Mouse (Mus musculus) limb, embryonic 13.5 days (tissue): ENCODE measurements at regions not wholly inside any gene's neighbourhood (a gene's known extent, or its start where the extent isn't known, plus 50 kb on each side); places are given as distances from the start of the nearest gene placed in this dataset.
"Not testable (repeated sequence)": the region's sequence is repeated elsewhere in the genome, so short reads cannot be mapped to it uniquely, and the experiment has no call there.

Source experiments
- ATAC-seq: fragments of 200-750 bp; cut with Nextera tagmentation; 2 replicates; pipeline ENCODE4 v1.8.0; 2017; ENCODE audit warnings: low read depth, moderate number of reproducible peaks, moderate TSS enrichment; ENCODE audit not compliant: low FRiP score
- H3K27ac ChIP-seq: fragments of 300-500 bp; sonication (generic); 2 replicates; pipeline ENCODE4 v1.5.1; 2015; ENCODE audit warnings: inconsistent platforms, mild to moderate bottlenecking, moderate library complexity
- H3K27me3 ChIP-seq: fragments of 300-500 bp; sonication (generic); 2 replicates; pipeline ENCODE4 v1.6.1; 2015; ENCODE audit warnings: mild to moderate bottlenecking, inconsistent platforms
- H3K36me3 ChIP-seq: fragments of 300-500 bp; sonication (generic); 2 replicates; pipeline ENCODE4 v1.6.1; 2015; ENCODE audit warnings: inconsistent platforms, mild to moderate bottlenecking, moderate library complexity
- H3K4me1 ChIP-seq: fragments of 300-500 bp; sonication (generic); 2 replicates; pipeline ENCODE4 v1.6.1; 2015; ENCODE audit warnings: inconsistent platforms
- H3K4me2 ChIP-seq: fragments of 300-500 bp; sonication (generic); replicated peaks from 2 replicates; pipeline ENCODE4 v1.6.1; 2015; ENCODE audit warnings: inconsistent platforms, mild to moderate bottlenecking, moderate library complexity
- H3K4me3 ChIP-seq: fragments of 300-500 bp; sonication (generic); 2 replicates; pipeline ENCODE4 v1.5.1; 2015; ENCODE audit warnings: moderate library complexity, mild to moderate bottlenecking, inconsistent platforms
- H3K9ac ChIP-seq: fragments of 300-500 bp; sonication (generic); 2 replicates; pipeline ENCODE4 v1.6.1; 2015; ENCODE audit warnings: mild to moderate bottlenecking, inconsistent platforms
- H3K9me3 ChIP-seq: fragments of 300-500 bp; sonication (generic); 2 replicates; pipeline ENCODE4 v1.6.1; 2016; ENCODE audit warnings: inconsistent platforms
- WGBS: fragments of 180-500 bp; shearing (Covaris S2); methylation state at CpG from one replicate; pipeline ENCODE4 v1.1.7; 2015; 5-methylcytosine and 5-hydroxymethylcytosine counted together

- Histone ChIP-seq H3K9me3 (no peaks in the 10 kb centered on the region), H3K36me3 (no peaks in the 10 kb centered on the region), H3K9ac (no peak overlapping the region), H3K4me1 (peaks cover 4% of the 10 kb centered on the region; the same call in 1 of the 2 replicates), H3K27me3 (no peaks in the 10 kb centered on the region), H3K4me3 (no peak overlapping the region), H3K4me2 (no peak overlapping the region), H3K27ac (no peak overlapping the region)
- 68% methylated on average over 2 of the region's 2 CpGs for WGBS
- no peak for ATAC-seq
Measured at GRCm38 (mm10) chr10:11729536-11729935, 386.3 kb downstream of the Epm2a start.

GRCm38 (mm10) chr10:11739574-11740368 is 396.6 kb downstream of the Epm2a start:
- H3K9me3 ChIP-seq: no peaks in the 10 kb centered on the region
- WGBS: 36% methylated on average over 5 of the region's 5 CpGs

GRCm38 (mm10) chr10:11745587-11745986 is 402.4 kb downstream of the Epm2a start:
- ATAC-seq: no peak
- Histone ChIP-seq H3K4me3 (no peak overlapping the region), H3K27ac (no peak overlapping the region), H3K36me3 (no peaks in the 10 kb centered on the region), H3K9ac (no peak overlapping the region), H3K4me2 (no peak overlapping the region), H3K9me3 (no peaks in the 10 kb centered on the region), H3K4me1 (no peaks in the 10 kb centered on the region), H3K27me3 (no peaks in the 10 kb centered on the region)
- WGBS: 81% methylated on average over 4 of the region's 4 CpGs

More at GRCm38 (mm10) chr10:11739574-11740368, 396.6 kb downstream of the Epm2a start:
- Histone ChIP-seq H3K27ac (0 out of 2 replicates have a peak overlapping the region, but pooled peaks have one; percentile 17), H3K4me2 (peak overlapping the region; percentile 15), H3K27me3 (no peaks in the 10 kb centered on the region), H3K9ac (no peak overlapping the region), H3K4me1 (peaks cover 12% of the 10 kb centered on the region), H3K4me3 (no peak overlapping the region), H3K36me3 (no peaks in the 10 kb centered on the region)
- peak; percentile 75; the same call in 1 of the 2 replicates for ATAC-seq

- Histone ChIP-seq H3K27ac (no peak overlapping the region), H3K4me2 (no peak overlapping the region), H3K36me3 (no peaks in the 10 kb centered on the region), H3K9me3 (no peaks in the 10 kb centered on the region), H3K27me3 (no peaks in the 10 kb centered on the region), H3K4me3 (no peak overlapping the region), H3K4me1 (no peaks in the 10 kb centered on the region), H3K9ac (no peak overlapping the region)
- no peak for ATAC-seq
Measured at GRCm38 (mm10) chr10:11746959-11747358, 403.8 kb downstream of the Epm2a start.

GRCm38 (mm10) chr10:11755105-11755730 is 412.0 kb downstream of the Epm2a start:
- H3K36me3 ChIP-seq: no peaks in the 10 kb centered on the region
- no peak overlapping the region for H3K4me2 ChIP-seq
- no peaks in the 10 kb centered on the region for H3K9me3 ChIP-seq
- WGBS: 79% methylated on average over 5 of the region's 5 CpGs
- H3K4me3 ChIP-seq: no peak overlapping the region
- ATAC-seq: no peak
- no peak overlapping the region for H3K9ac ChIP-seq
- H3K4me1 ChIP-seq: no peaks in the 10 kb centered on the region
- no peaks in the 10 kb centered on the region for H3K27me3 ChIP-seq
- no peak overlapping the region for H3K27ac ChIP-seq

GRCm38 (mm10) chr10:11777894-11778293 is 434.7 kb downstream of the Epm2a start:
- H3K9ac ChIP-seq: no peak overlapping the region
- 84% methylated on average over 6 of the region's 6 CpGs for WGBS

GRCm38 (mm10) chr10:11780302-11780701 is 437.1 kb downstream of the Epm2a start:
- no peaks in the 10 kb centered on the region for H3K27me3 ChIP-seq
- H3K9ac ChIP-seq: no peak overlapping the region
- H3K4me1 ChIP-seq: no peaks in the 10 kb centered on the region
- no peak overlapping the region for H3K27ac ChIP-seq
- WGBS: 71% methylated on average over 2 of the region's 2 CpGs
- no peak overlapping the region for H3K4me3 ChIP-seq
- no peak for ATAC-seq
- no peak overlapping the region for H3K4me2 ChIP-seq
- H3K9me3 ChIP-seq: peaks cover 7% of the 10 kb centered on the region; the same call in 1 of the 2 replicates
- H3K36me3 ChIP-seq: no peaks in the 10 kb centered on the region

More at GRCm38 (mm10) chr10:11777894-11778293, 434.7 kb downstream of the Epm2a start:
- no peak for ATAC-seq
- no peaks in the 10 kb centered on the region for H3K4me1 ChIP-seq
- H3K27ac ChIP-seq: no peak overlapping the region
- H3K9me3 ChIP-seq: peaks cover 17% of the 10 kb centered on the region
- no peaks in the 10 kb centered on the region for H3K36me3 ChIP-seq
- no peak overlapping the region for H3K4me2 ChIP-seq
- H3K27me3 ChIP-seq: no peaks in the 10 kb centered on the region
- no peak overlapping the region for H3K4me3 ChIP-seq

GRCm38 (mm10) chr10:11787240-11787639 is 444.0 kb downstream of the Epm2a start:
- no peak overlapping the region for H3K9ac ChIP-seq
- no peak overlapping the region for H3K4me3 ChIP-seq
- no peak for ATAC-seq
- H3K27ac ChIP-seq: no peak overlapping the region
- no peak overlapping the region for H3K4me2 ChIP-seq
- H3K9me3 ChIP-seq: no peaks in the 10 kb centered on the region; the same call in 1 of the 2 replicates
- no peaks in the 10 kb centered on the region for H3K4me1 ChIP-seq
- H3K27me3 ChIP-seq: no peaks in the 10 kb centered on the region
- H3K36me3 ChIP-seq: no peaks in the 10 kb centered on the region

- no peak overlapping the region for H3K9ac ChIP-seq
- no peak overlapping the region for H3K4me3 ChIP-seq
- H3K27ac ChIP-seq: no peak overlapping the region
- H3K36me3 ChIP-seq: no peaks in the 10 kb centered on the region
- no peak for ATAC-seq
- WGBS: 80% methylated on average over 3 of the region's 3 CpGs
- H3K4me1 ChIP-seq: no peaks in the 10 kb centered on the region
- H3K9me3 ChIP-seq: no peaks in the 10 kb centered on the region
- no peak overlapping the region for H3K4me2 ChIP-seq
- no peaks in the 10 kb centered on the region for H3K27me3 ChIP-seq
Measured at GRCm38 (mm10) chr10:11799510-11799909, 456.3 kb downstream of the Epm2a start.

GRCm38 (mm10) chr10:11801372-11802230 is 458.4 kb downstream of the Epm2a start:
- H3K4me2 ChIP-seq, H3K9ac ChIP-seq, H3K9me3 ChIP-seq, H3K4me1 ChIP-seq, H3K27me3 ChIP-seq, H3K27ac ChIP-seq, ATAC-seq, H3K36me3 ChIP-seq, H3K4me3 ChIP-seq: not testable (repeated sequence)
- 87% methylated on average over 13 of the region's 13 CpGs for WGBS

GRCm38 (mm10) chr10:11809255-11809654 is 466.1 kb downstream of the Epm2a start:
- ATAC-seq: no peak
- Histone ChIP-seq H3K4me3 (no peak overlapping the region), H3K9me3 (no peaks in the 10 kb centered on the region), H3K9ac (no peak overlapping the region), H3K27ac (no peak overlapping the region), H3K27me3 (no peaks in the 10 kb centered on the region), H3K4me1 (no peaks in the 10 kb centered on the region), H3K4me2 (no peak overlapping the region), H3K36me3 (no peaks in the 10 kb centered on the region)
- 77% methylated on average over 3 of the region's 3 CpGs for WGBS

- no peaks in the 10 kb centered on the region for H3K4me1 ChIP-seq
- 76% methylated on average over 3 of the region's 3 CpGs for WGBS
- no peak overlapping the region for H3K4me3 ChIP-seq
- ATAC-seq: no peak
- H3K9ac ChIP-seq: no peak overlapping the region
- H3K27me3 ChIP-seq: no peaks in the 10 kb centered on the region
- no peaks in the 10 kb centered on the region for H3K9me3 ChIP-seq
- H3K36me3 ChIP-seq: no peaks in the 10 kb centered on the region
- no peak overlapping the region for H3K27ac ChIP-seq
- H3K4me2 ChIP-seq: no peak overlapping the region
Measured at GRCm38 (mm10) chr10:11822418-11822959, 479.3 kb downstream of the Epm2a start.
